Comparison of ENCODE assay signal across 8 mouse cellular contexts in the genomic region with DNA sequence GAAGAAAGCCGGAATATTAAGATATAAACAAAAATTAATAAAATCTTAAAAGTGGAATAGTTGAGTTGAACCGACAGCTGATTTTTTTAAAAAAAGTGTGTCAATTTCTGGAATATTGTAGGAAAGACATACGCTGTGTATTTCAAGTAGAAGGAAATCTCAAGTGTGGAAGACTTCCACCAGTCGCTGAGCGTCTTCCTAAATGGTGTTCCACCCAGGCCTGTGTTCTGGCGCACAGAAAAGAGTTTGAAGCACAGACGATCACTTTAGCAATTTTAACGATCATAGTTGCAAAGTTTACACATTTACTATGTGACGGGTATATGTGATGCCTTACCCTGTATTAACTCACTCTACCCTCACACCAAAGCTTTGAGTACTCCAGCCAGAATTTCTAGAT. TPM values are rescaled to one million over a fixed set of nuclear protein-coding genes. Genes with fewer than 3 reads are reported as not detected.
A peak's percentile ranks its signal among the peaks of the same experiment; 100 is the strongest.
DNase-seq lines count a peak whose midpoint lies in the region; ATAC-seq and TF ChIP-seq lines count a peak whose summit lies in the region.

No protein-coding gene starts in this region.

- DNase-seq in heart, adult 9 months (ENCODE audit: low spot score in 2 of 2): no peak
- no peak for DNase-seq in ES-E14 (ENCODE audit: low read depth, low spot score)
- DNase-seq in retina, embryonic 14.5 days (ENCODE audit: low spot score): no peak
- no peak for DNase-seq in spleen, postnatal 10 days (ENCODE audit: low spot score in 2 of 2)
- DNase-seq in adrenal gland, postnatal 36 days: no peak

- in situ Hi-C loops in ES-E14 (cut with MboI; ENCODE audit: low sequenced_read_pairs in 2 of 2, unreplicated experiment in 2 of 2): no loop called here

- peaks cover 11 to 23% of the 10 kb centered on the region in 2 experiments for H3K4me1 ChIP-seq in heart, embryonic 14.5 days (ENCODE audit: control insufficient read depth in 2 of 2, insufficient read depth in 2 of 2, low read length in 2 of 2)
- peaks cover 3 to 7% of the 10 kb centered on the region in 2 experiments; a peak in 2 of 4 replicates for H3K4me1 ChIP-seq in ES-E14 (ENCODE audit: control insufficient read depth in 2 of 2, insufficient read depth in 2 of 2, low read length in 2 of 2, poor library complexity in 1 of 2)
- peaks cover 27% of the 10 kb centered on the region for H3K4me1 ChIP-seq in forebrain, embryonic 16.5 days (replicated peaks; ENCODE audit: control insufficient read depth, insufficient read depth, low read length)
- peaks cover 28% of the 10 kb centered on the region for H3K4me1 ChIP-seq in liver, embryonic 16.5 days (ENCODE audit: control insufficient read depth, low read depth, low read length)

- H3K27ac ChIP-seq in heart, embryonic 14.5 days (replicated peaks in 1 of 2; ENCODE audit: control insufficient read depth in 1 of 2, insufficient read depth in 1 of 2, low read depth in 2 of 2, low read length in 2 of 2): peak overlapping the region in 1 of 2 experiments; percentile 95; a peak in 1 of 4 replicates
- no peak overlapping the region for H3K27ac ChIP-seq in ES-E14 (ENCODE audit: insufficient read depth, low read depth, low read length, poor library complexity, severe bottlenecking)
- no peak overlapping the region; the same call in 1 of the 2 replicates for H3K27ac ChIP-seq in forebrain, embryonic 16.5 days (ENCODE audit: low read length)
- H3K27ac ChIP-seq in liver, embryonic 16.5 days (ENCODE audit: low read length): no peak overlapping the region

- no peak for ATAC-seq in heart, embryonic 14.5 days (ENCODE audit: insufficient number of reproducible peaks, insufficient read depth, low FRiP score, low read depth)
- no peak for ATAC-seq in forebrain, embryonic 16.5 days
- ATAC-seq in liver, embryonic 16.5 days (ENCODE audit: low read depth): no peak

- no peaks in the 10 kb centered on the region for H3K9me3 ChIP-seq in heart, embryonic 14.5 days (ENCODE audit: control insufficient read depth, low read length)
- H3K9me3 ChIP-seq in ES-E14 (ENCODE audit: control insufficient read depth, insufficient read depth, low read depth, low read length): no peaks in the 10 kb centered on the region
- H3K9me3 ChIP-seq in forebrain, embryonic 16.5 days (ENCODE audit: control insufficient read depth, low read length): no peaks in the 10 kb centered on the region
- no peaks in the 10 kb centered on the region for H3K9me3 ChIP-seq in liver, embryonic 16.5 days (replicated peaks; ENCODE audit: control insufficient read depth, low read length)

- no peak overlapping the region for H3K9ac ChIP-seq in heart, embryonic 14.5 days (ENCODE audit: low read length)
- H3K9ac ChIP-seq in ES-E14 (ENCODE audit: insufficient read depth, low read depth, low read length, poor library complexity, severe bottlenecking): no peak overlapping the region
- no peak overlapping the region for H3K9ac ChIP-seq in forebrain, embryonic 16.5 days (replicated peaks; ENCODE audit: low read depth, low read length)
- H3K9ac ChIP-seq in liver, embryonic 16.5 days (ENCODE audit: low read depth, low read length): no peak overlapping the region

- peak overlapping the region; percentile 61 for H3K4me2 ChIP-seq in heart, embryonic 14.5 days (ENCODE audit: low read length)
- H3K4me2 ChIP-seq in forebrain, embryonic 16.5 days (ENCODE audit: low read length): peak overlapping the region; percentile 52
- H3K4me2 ChIP-seq in liver, embryonic 16.5 days (ENCODE audit: low read depth, low read length): peak overlapping the region; percentile 74

- H3K36me3 ChIP-seq in heart, embryonic 14.5 days (ENCODE audit: control insufficient read depth, insufficient read depth, low read length): no peaks in the 10 kb centered on the region
- H3K36me3 ChIP-seq in ES-E14 (ENCODE audit: control insufficient read depth, insufficient read depth, low read length, poor library complexity, severe bottlenecking): no peaks in the 10 kb centered on the region
- no peaks in the 10 kb centered on the region for H3K36me3 ChIP-seq in forebrain, embryonic 16.5 days (ENCODE audit: control insufficient read depth, insufficient read depth)
- no peaks in the 10 kb centered on the region for H3K36me3 ChIP-seq in liver, embryonic 16.5 days (ENCODE audit: control insufficient read depth, insufficient read depth)

- WGBS in heart, embryonic 14.5 days: 93% methylated on average over 9 of the region's 9 CpGs
- 77% methylated on average over 9 of the region's 9 CpGs for WGBS in forebrain, embryonic 16.5 days
- WGBS in liver, embryonic 16.5 days (ENCODE audit: insufficient replicate concordance): 89% methylated on average over 9 of the region's 9 CpGs

- peak overlapping the region in 1 of 2 experiments; percentile 92; a peak in 1 of 4 replicates for H3K4me3 ChIP-seq in heart, embryonic 14.5 days (ENCODE audit: control insufficient read depth in 1 of 2, insufficient read depth in 1 of 2, low read depth in 1 of 2, low read length in 2 of 2)
- peak overlapping the region in 1 of 2 experiments; percentile 44; a peak in 2 of 4 replicates for H3K4me3 ChIP-seq in ES-E14 (ENCODE audit: insufficient read depth in 1 of 2, low read depth in 1 of 2, low read length in 2 of 2, poor library complexity in 1 of 2, severe bottlenecking in 1 of 2)
- no peak overlapping the region for H3K4me3 ChIP-seq in forebrain, embryonic 16.5 days (replicated peaks; ENCODE audit: low read length)
- H3K4me3 ChIP-seq in liver, embryonic 16.5 days (ENCODE audit: low read depth, low read length): peak overlapping the region; percentile 96; the same call in 1 of the 2 replicates

- H3K27me3 ChIP-seq in heart, embryonic 14.5 days (ENCODE audit: control insufficient read depth, insufficient read depth, low read length): no peaks in the 10 kb centered on the region
- no peaks in the 10 kb centered on the region for H3K27me3 ChIP-seq in forebrain, embryonic 16.5 days (replicated peaks; ENCODE audit: control insufficient read depth, insufficient read depth, low read length)
- no peaks in the 10 kb centered on the region for H3K27me3 ChIP-seq in liver, embryonic 16.5 days (ENCODE audit: control insufficient read depth, insufficient read depth, low read depth, low read length)

TF ChIP-seq in ES-E14, 5 proteins besides CTCF, POLR2A, EP300 and RAD21:
- TF ChIP-seq ZNF384 (IDR thresholded peaks at IDR 0.05; ENCODE audit: low read depth, low read length) (no peak), MAFK (IDR thresholded peaks at IDR 0.05; ENCODE audit: insufficient read depth, low read depth, low read length) (no peak), ZC3H11A (IDR thresholded peaks at IDR 0.05; ENCODE audit: borderline replicate concordance, low read depth, low read length) (0 out of 2 replicates have a peak, but pooled peaks have one; percentile 1), HCFC1 (IDR thresholded peaks at IDR 0.05; ENCODE audit: borderline replicate concordance, insufficient read depth, low read length) (no peak), CHD2 (IDR thresholded peaks at IDR 0.05; ENCODE audit: low read depth, low read length) (no peak)

RNA-seq across cellular contexts. Expression of gene Cfap20, which starts 0.8 kb away (rescaled TPM):
- polyA plus RNA-seq in heart, embryonic 14.5 days (2014; fragmentation: Nextera tagmentation; extraction: Ambion mirVana): 184 and 195 TPM in 2 replicates
- 64.4 and 70.5 TPM in 2 replicates for total RNA-seq in ES-E14 (2012; rRNA removed)
- 139 and 141 TPM in 2 replicates for polyA plus RNA-seq in forebrain, embryonic 16.5 days (2015; fragmentation: Nextera tagmentation; extraction: Ambion mirVana)
- polyA plus RNA-seq in liver, embryonic 16.5 days (2015; fragmentation: Nextera tagmentation; extraction: Ambion mirVana): 27.7 and 27.8 TPM in 2 replicates
- 10 to 100 TPM; 33.1 to 44.8 TPM for total RNA-seq in adrenal gland, postnatal 36 days (2021)

RNA-seq across cellular contexts. Expression of gene Csnk2a2, which starts 54.4 kb away (rescaled TPM):
- polyA plus RNA-seq in heart, embryonic 14.5 days (2014; fragmentation: Nextera tagmentation; extraction: Ambion mirVana): 16.7 and 17.4 TPM in 2 replicates
- total RNA-seq in ES-E14 (2012; rRNA removed): 40.2 and 52.4 TPM in 2 replicates
- 10.3 and 11.0 TPM in 2 replicates for polyA plus RNA-seq in forebrain, embryonic 16.5 days (2015; fragmentation: Nextera tagmentation; extraction: Ambion mirVana)
- 2.7 and 3.1 TPM in 2 replicates for polyA plus RNA-seq in liver, embryonic 16.5 days (2015; fragmentation: Nextera tagmentation; extraction: Ambion mirVana)
- total RNA-seq in adrenal gland, postnatal 36 days (2021): 10 to 100 TPM; 74.0 to 87.9 TPM
